Mouse (Mus musculus): ENCODE results near the gene Rhbg. TPM values are rescaled to one million over a fixed set of nuclear protein-coding genes. Genes with fewer than 3 reads are reported as not detected.
A peak's percentile ranks its signal among the peaks of the same experiment; 100 is the strongest.
"Not testable (repeated sequence)": the region's sequence is repeated elsewhere in the genome, so short reads cannot be mapped to it uniquely, and the experiment has no call there.

Rhbg gene
- not detected for total RNA-seq (2021)
- long read RNA-seq, experiment 1: 0 reads
- long read RNA-seq, experiment 2: 0 reads

- H3K4me3 ChIP-seq: peak within 1 kb of the TSS; percentile 43
- no peak for DNase-seq (ENCODE audit: low spot score in 2 of 2)
- TF ChIP-seq CTCF (conservative IDR thresholded peaks at IDR 0.05): no peak
- no peak within 1 kb of the TSS for H3K27ac ChIP-seq
These were observed at the start of gene Rhbg for GRCm38 (mm10) chr3:88254268-88254926. Gene Rhbg, minus strand, starts transcription at chr3:88254709.

GRCm38 (mm10) chr3:88299172-88299571, 44.7 kb upstream of the Rhbg start:
- DNase-seq (ENCODE audit: low spot score in 2 of 2): no peak
- no peak for TF ChIP-seq CTCF (conservative IDR thresholded peaks at IDR 0.05)
- Histone ChIP-seq H3K4me3 (no peak overlapping the region), H3K27ac (no peak overlapping the region)

GRCm38 (mm10) chr3:88297321-88297851, 42.9 kb upstream of the Rhbg start:
- Histone ChIP-seq H3K27ac (peak overlapping the region; percentile 96), H3K4me3 (peak overlapping the region; percentile 96)
- peak; percentile 52 to 57 for DNase-seq (ENCODE audit: low spot score in 2 of 2)
- no peak for TF ChIP-seq CTCF (conservative IDR thresholded peaks at IDR 0.05)

- peak within 1 kb of the TSS; percentile 96 for H3K4me3 ChIP-seq
- peak; percentile 55 for TF ChIP-seq CTCF (conservative IDR thresholded peaks at IDR 0.05)
- peak within 1 kb of the TSS; percentile 96 for H3K27ac ChIP-seq
- peak; percentile 93 to 98 for DNase-seq (ENCODE audit: low spot score in 2 of 2)
These were observed 42.2 kb upstream of the Rhbg start, which contains the start of the genes Tsacc and Cct3 for GRCm38 (mm10) chr3:88296561-88297318. Gene Tsacc, minus strand, starts transcription at chr3:88296999. Gene Cct3, plus strand, starts transcription at chr3:88297116.

GRCm38 (mm10) chr3:88296110-88296560, 41.6 kb upstream of the Rhbg start:
- no peak for DNase-seq (ENCODE audit: low spot score in 2 of 2)
- TF ChIP-seq CTCF (conservative IDR thresholded peaks at IDR 0.05): no peak
- H3K4me3 ChIP-seq: peak overlapping the region; percentile 96
- peak overlapping the region; percentile 88 for H3K27ac ChIP-seq

- not testable (repeated sequence) for DNase-seq (ENCODE audit: low spot score in 2 of 2); H3K4me3 ChIP-seq; H3K27ac ChIP-seq
These were observed 40.8 kb upstream of the Rhbg start for GRCm38 (mm10) chr3:88295272-88295671.

GRCm38 (mm10) chr3:88291970-88292369, 37.5 kb upstream of the Rhbg start:
- peak in 1 of 2 experiments; percentile 13 for DNase-seq (ENCODE audit: low spot score in 2 of 2)
- TF ChIP-seq CTCF (conservative IDR thresholded peaks at IDR 0.05): peak; percentile 75
- Histone ChIP-seq H3K27ac (no peak overlapping the region), H3K4me3 (no peak overlapping the region)

GRCm38 (mm10) chr3:88288133-88288713, 33.7 kb upstream of the Rhbg start:
- not testable (repeated sequence) for H3K4me3 ChIP-seq; H3K27ac ChIP-seq; DNase-seq (ENCODE audit: low spot score in 2 of 2)

GRCm38 (mm10) chr3:88287110-88287509, 32.6 kb upstream of the Rhbg start, which contains the start of gene Gm38392:
Gene Gm38392, minus strand, starts transcription at chr3:88287210.
- no peak for TF ChIP-seq CTCF (conservative IDR thresholded peaks at IDR 0.05)
- no peak within 1 kb of the TSS for H3K27ac ChIP-seq
- H3K4me3 ChIP-seq: no peak within 1 kb of the TSS
- DNase-seq (ENCODE audit: low spot score in 2 of 2): no peak

GRCm38 (mm10) chr3:88285565-88285895, 31.0 kb upstream of the Rhbg start:
- DNase-seq (ENCODE audit: low spot score in 2 of 2); H3K4me3 ChIP-seq; H3K27ac ChIP-seq: not testable (repeated sequence)

- H3K27ac ChIP-seq; H3K4me3 ChIP-seq; DNase-seq (ENCODE audit: low spot score in 2 of 2): not testable (repeated sequence)
These were observed 30.5 kb upstream of the Rhbg start for GRCm38 (mm10) chr3:88284815-88285564.

- not testable (repeated sequence) for DNase-seq (ENCODE audit: low spot score in 2 of 2); H3K27ac ChIP-seq; H3K4me3 ChIP-seq
These were observed 26.8 kb upstream of the Rhbg start for GRCm38 (mm10) chr3:88281141-88281916.

All from layer of hippocampus, adult 2 months (tissue).